Mouse (Mus musculus) intestine, embryonic 14.5 days (tissue): Measurements from ENCODE around the gene Flrt3. TPM values are rescaled to one million over a fixed set of nuclear protein-coding genes. Genes with fewer than 3 reads are reported as not detected.

ENCODE experiments used
- ATAC-seq: fragments of 200-750 bp; cut with Nextera tagmentation; replicated peaks from 2 replicates; pipeline ENCODE4 v1.8.0; 2017; ENCODE audit warnings: low read depth, moderate number of reproducible peaks, moderate TSS enrichment, moderate library complexity; ENCODE audit not compliant: low FRiP score, low TSS enrichment
- DNase-seq: peaks from one replicate; pipeline ENCODE4 v3.0.0-alpha.2; 2018; ENCODE audit warnings: low spot score
- H3K27ac ChIP-seq: fragments of 300-500 bp; sonication (generic); 2 replicates; pipeline ENCODE4 v1.5.1; 2014; ENCODE audit warnings: low read depth, mild to moderate bottlenecking, control low read depth
- H3K27me3 ChIP-seq: fragments of 300-500 bp; sonication (generic); replicated peaks from 2 replicates; pipeline ENCODE4 v1.6.1; 2014; ENCODE audit warnings: low read length, control low read depth; ENCODE audit not compliant: control insufficient read depth, insufficient read depth
- H3K36me3 ChIP-seq: fragments of 300-500 bp; sonication (generic); 2 replicates; pipeline ENCODE4 v1.6.1; 2014; ENCODE audit warnings: low read length, control low read depth; ENCODE audit not compliant: control insufficient read depth, insufficient read depth
- H3K4me1 ChIP-seq: fragments of 300-500 bp; sonication (generic); replicated peaks from 2 replicates; pipeline ENCODE4 v1.6.1; 2014; ENCODE audit warnings: low read length, control low read depth, mixed read lengths; ENCODE audit not compliant: control insufficient read depth, insufficient read depth
- H3K4me2 ChIP-seq: fragments of 300-500 bp; sonication (generic); 2 replicates; pipeline ENCODE4 v1.6.1; 2014; ENCODE audit warnings: low read length
- H3K4me3 ChIP-seq: fragments of 300-500 bp; sonication (generic); 2 replicates; pipeline ENCODE4 v1.5.1; 2014; ENCODE audit warnings: low read depth, low read length, control low read depth, mixed read lengths
- H3K9ac ChIP-seq: fragments of 300-500 bp; sonication (generic); 2 replicates; pipeline ENCODE4 v1.6.1; 2014; ENCODE audit warnings: mild to moderate bottlenecking, low read length
- H3K9me3 ChIP-seq: fragments of 300-500 bp; sonication (generic); 2 replicates; pipeline ENCODE4 v1.6.1; 2016; ENCODE audit warnings: low read length, control low read depth; ENCODE audit not compliant: control insufficient read depth
- WGBS: fragments of 180-500 bp; shearing (Covaris S2); extraction: QIAGEN DNeasy Blood & Tissue Kit; methylation state at CpG from one replicate; pipeline ENCODE4 v1.1.7; 2014; 5-methylcytosine and 5-hydroxymethylcytosine counted together
- polyA plus RNA-seq: library from polyadenylated mRNA; unstranded; fragments of >200 nt; fragmentation: Nextera tagmentation; extraction: Ambion mirVana; gene quantifications from 2 replicates; pipeline ENCODE4 v1.2.1, GENCODE M21; 2014

Gene Flrt3
- 34.3 and 36.3 TPM in 2 replicates for polyA plus RNA-seq

DNA sequence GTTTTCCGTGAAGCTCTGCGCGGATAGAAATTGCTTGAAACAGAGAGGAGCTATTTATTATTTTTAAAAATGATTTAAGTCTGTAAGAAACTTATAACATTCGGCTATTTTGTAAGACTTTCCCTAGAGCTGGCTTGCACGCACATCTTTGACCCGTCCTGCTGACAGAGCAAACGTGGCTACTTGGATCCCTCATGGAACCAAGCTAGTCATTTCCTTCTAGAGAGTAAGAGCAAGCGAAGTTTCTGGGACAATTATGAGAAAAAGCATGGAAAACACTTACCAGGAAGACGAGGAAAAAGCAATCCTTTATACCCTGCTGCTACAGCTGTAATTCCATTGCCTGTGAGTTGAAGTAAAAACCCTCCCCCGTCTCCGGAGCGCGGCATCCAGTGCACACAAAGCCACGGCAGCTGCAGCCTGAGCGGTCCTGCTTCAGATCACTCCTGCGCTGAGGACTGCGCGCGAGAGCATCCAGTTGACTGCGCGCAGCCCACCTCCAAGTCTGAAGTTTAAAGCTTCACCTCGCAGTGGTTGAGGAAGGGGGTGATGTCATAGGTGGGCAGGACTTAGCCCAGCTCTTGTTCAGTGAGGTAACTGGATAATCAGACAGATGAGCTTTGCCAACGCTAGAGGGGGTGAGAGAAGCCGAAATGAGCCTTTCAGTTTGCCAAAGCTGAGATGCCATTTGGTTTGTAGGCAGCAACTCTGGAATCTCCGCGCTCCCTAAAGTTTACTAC lies at the start of gene Flrt3:
TSS of gene Flrt3 (minus strand) at position 507 of the 740 bp plus-strand sequence.
- H3K27ac ChIP-seq: peak within 1 kb of the TSS; percentile 88
- WGBS: 2% methylated on average over 26 of the region's 26 CpGs
- H3K9me3 ChIP-seq: no peaks in the 10 kb centered on the region
- H3K4me3 ChIP-seq: peak within 1 kb of the TSS; percentile 77
- H3K27me3 ChIP-seq: no peaks in the 10 kb centered on the region
- H3K9ac ChIP-seq: peak within 1 kb of the TSS; percentile 83
- peak within 1 kb of the TSS; percentile 62 for H3K4me2 ChIP-seq
- no peaks in the 10 kb centered on the region for H3K36me3 ChIP-seq
- ATAC-seq (peak; percentile 97), DNase-seq (peak; percentile 88)
- H3K4me1 ChIP-seq: 0 out of 2 replicates have a peak, but pooled peaks cover 7% of the 10 kb centered on the region

DNA sequence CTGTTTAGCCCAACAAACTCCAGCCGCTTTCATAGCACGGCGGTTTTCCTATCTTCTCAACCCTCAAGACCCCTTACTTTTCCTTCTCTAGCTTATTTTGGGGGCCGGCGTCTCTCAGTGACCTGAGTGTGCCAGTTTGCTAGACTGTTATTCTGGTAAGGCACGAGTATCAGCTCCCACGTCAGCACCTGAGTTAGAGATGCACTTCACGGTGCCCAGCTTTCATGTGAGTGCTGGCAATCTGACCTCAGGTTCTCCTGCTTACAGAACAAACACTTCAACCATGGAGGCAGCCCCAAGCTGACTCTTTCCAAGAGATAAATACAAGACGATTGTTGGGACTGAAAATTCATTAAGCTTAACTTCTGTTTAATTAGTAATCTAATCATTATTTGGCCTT lies 46.1 kb upstream of the Flrt3 start:
- 78% methylated on average over 9 of the region's 9 CpGs for WGBS
- no peak overlapping the region for H3K4me2 ChIP-seq
- ATAC-seq (no peak), DNase-seq (no peak)
- H3K27ac ChIP-seq: no peak overlapping the region
- no peak overlapping the region for H3K4me3 ChIP-seq
- H3K9me3 ChIP-seq: no peaks in the 10 kb centered on the region
- no peaks in the 10 kb centered on the region for H3K27me3 ChIP-seq
- H3K4me1 ChIP-seq: no peaks in the 10 kb centered on the region
- H3K36me3 ChIP-seq: no peaks in the 10 kb centered on the region
- H3K9ac ChIP-seq: no peak overlapping the region

DNA sequence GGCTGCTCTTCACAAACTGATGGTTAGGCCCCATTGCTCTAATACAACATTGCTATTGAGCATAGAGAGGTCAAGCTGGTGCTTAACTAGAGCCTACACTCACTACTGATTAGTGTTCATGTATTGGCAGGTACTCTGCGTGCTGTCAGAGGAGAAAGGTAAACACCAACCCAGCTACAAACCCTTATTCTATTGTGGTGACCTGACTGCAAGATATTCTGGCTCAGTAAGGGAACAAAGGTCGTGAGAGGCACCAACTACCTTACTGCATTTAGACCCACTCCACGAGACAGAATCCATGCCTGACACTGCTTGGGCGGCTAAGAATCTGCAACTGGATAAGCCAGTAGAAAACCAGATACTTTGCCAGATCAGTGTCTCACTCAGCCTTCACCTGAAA lies 44.6 kb upstream of the Flrt3 start:
- Histone ChIP-seq H3K27me3 (no peaks in the 10 kb centered on the region), H3K9ac (no peak overlapping the region), H3K4me1 (no peaks in the 10 kb centered on the region), H3K9me3 (no peaks in the 10 kb centered on the region), H3K4me2 (no peak overlapping the region), H3K36me3 (no peaks in the 10 kb centered on the region), H3K27ac (no peak overlapping the region), H3K4me3 (no peak overlapping the region)
- WGBS: 70% methylated on average over 4 of the region's 4 CpGs
- no peak for ATAC-seq
- DNase-seq: no peak

DNA sequence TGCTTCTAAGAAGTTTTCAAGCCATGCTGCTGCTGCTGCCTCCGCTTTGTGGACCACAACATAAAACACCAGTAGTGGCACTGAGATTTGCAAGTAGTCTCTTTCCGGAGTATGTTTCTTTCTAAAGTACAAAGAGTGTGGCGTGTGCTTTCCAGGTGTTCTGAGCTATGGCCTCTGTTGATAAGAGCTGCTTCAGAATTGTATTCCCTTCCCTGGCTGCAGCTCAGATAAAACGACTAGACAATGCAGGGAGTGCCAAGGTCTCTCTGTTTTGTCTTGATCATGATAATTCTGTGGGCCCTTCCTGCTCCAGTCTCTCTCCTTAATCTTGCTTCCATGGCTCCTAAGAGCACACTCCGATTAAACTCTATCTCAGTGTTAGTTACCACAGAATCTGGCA lies 36.3 kb upstream of the Flrt3 start:
- 83% methylated on average over 5 of the region's 5 CpGs for WGBS
- ATAC-seq: no peak

DNA sequence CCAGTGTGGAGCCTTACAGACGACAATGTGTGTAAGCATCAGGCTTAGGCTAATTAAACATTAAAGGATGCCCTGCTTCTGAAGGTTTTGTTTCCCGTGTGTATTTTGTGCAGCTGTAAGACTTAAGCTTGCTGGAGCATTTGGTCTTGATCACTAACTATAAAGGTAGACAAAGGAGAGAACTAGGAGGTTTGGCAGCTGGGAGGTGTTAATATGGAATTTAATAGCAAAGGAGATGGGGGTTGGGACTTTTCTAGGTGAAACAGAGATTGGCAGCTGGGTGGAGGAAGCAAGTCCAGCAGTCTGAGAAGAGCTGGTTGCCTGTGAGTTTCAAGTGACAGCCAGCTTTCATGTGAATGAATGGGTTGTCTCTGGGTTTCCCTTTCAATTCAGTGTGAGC lies 34.0 kb upstream of the Flrt3 start:
- Histone ChIP-seq H3K4me3 (no peak overlapping the region), H3K4me2 (no peak overlapping the region), H3K9ac (no peak overlapping the region), H3K27me3 (no peaks in the 10 kb centered on the region), H3K9me3 (no peaks in the 10 kb centered on the region), H3K27ac (no peak overlapping the region), H3K4me1 (no peaks in the 10 kb centered on the region), H3K36me3 (no peaks in the 10 kb centered on the region)
- ATAC-seq (no peak), DNase-seq (no peak)
- 24% methylated on average over 2 of the region's 2 CpGs for WGBS

More for the DNA sequence above, 36.3 kb upstream of the Flrt3 start:
- no peaks in the 10 kb centered on the region for H3K27me3 ChIP-seq
- no peak overlapping the region for H3K27ac ChIP-seq
- H3K4me2 ChIP-seq: no peak overlapping the region
- no peak overlapping the region for H3K9ac ChIP-seq
- no peaks in the 10 kb centered on the region for H3K9me3 ChIP-seq
- H3K4me3 ChIP-seq: no peak overlapping the region
- DNase-seq: no peak
- H3K36me3 ChIP-seq: no peaks in the 10 kb centered on the region
- no peaks in the 10 kb centered on the region for H3K4me1 ChIP-seq

DNA sequence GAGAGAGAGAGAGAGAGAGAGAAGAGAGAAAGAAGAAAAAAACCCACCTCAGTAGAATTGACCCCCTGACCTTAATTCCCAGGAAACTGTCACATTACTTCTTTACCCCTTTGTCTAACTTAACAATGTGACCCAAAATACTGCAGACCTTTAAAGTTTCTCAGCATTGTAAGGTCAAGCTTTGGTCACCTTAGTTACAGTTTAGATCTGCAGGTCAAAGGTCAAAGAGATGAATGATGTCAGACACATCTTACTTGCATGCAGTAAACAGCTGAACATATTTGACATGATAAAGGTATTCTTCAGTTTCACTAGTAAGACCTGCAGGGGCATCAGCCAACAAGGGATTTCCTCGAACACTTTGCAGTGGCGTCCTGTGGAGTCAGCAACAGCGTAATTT lies 32.9 kb upstream of the Flrt3 start:
- WGBS: 32% methylated on average over 3 of the region's 3 CpGs
- no peaks in the 10 kb centered on the region for H3K27me3 ChIP-seq
- H3K27ac ChIP-seq: no peak overlapping the region
- no peak overlapping the region for H3K9ac ChIP-seq
- DNase-seq (no peak), ATAC-seq (no peak)
- H3K36me3 ChIP-seq: no peaks in the 10 kb centered on the region
- no peaks in the 10 kb centered on the region for H3K4me1 ChIP-seq
- no peak overlapping the region for H3K4me2 ChIP-seq
- H3K9me3 ChIP-seq: no peaks in the 10 kb centered on the region
- H3K4me3 ChIP-seq: no peak overlapping the region

DNA sequence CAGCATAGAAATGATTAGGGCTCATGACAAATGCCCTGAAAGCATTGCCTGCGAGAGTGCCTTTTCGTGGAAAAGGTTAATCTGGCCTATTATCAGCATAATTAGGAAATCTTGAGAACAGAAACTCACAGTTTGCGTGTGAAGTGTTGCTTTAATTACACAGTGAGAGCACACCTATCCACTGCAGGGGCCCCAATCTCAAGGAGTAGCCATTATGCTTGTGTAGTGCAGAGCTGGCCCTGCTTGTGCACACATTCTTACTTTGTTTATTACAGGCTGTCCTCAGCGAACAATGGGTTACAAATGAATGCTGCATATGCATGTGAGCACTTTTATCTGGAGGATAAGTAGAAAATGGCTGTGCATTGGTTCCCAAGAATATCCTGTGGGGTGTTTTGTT lies 32.1 kb upstream of the Flrt3 start:
- ATAC-seq: no peak
- no peaks in the 10 kb centered on the region for H3K27me3 ChIP-seq
- no peak overlapping the region for H3K27ac ChIP-seq
- H3K9ac ChIP-seq: no peak overlapping the region
- no peaks in the 10 kb centered on the region for H3K9me3 ChIP-seq
- H3K4me2 ChIP-seq: no peak overlapping the region
- DNase-seq: no peak
- no peak overlapping the region for H3K4me3 ChIP-seq
- H3K36me3 ChIP-seq: no peaks in the 10 kb centered on the region
- H3K4me1 ChIP-seq: no peaks in the 10 kb centered on the region
- 68% methylated on average over 4 of the region's 4 CpGs for WGBS

DNA sequence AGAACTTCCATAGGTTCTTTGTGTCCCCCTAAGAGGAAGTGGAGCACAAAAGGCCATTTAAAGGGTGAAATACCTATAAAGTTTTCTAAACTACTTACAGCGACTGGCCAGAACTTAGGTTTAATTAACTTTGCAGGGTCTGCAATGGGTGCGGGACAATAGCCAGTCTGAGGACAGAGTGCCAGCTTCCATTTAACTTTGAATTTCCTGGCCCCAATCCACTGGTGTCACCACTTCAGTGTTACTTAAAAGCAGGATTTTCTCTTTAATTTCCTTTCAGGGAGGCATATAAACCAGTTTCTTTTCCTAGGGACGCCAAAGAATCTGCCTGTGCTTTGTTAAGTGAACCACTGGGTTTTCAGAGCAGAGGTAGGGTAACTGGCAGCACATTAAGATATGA lies 27.3 kb upstream of the Flrt3 start:
- no peak for ATAC-seq
- no peaks in the 10 kb centered on the region for H3K27me3 ChIP-seq
- H3K4me1 ChIP-seq: no peaks in the 10 kb centered on the region
- no peaks in the 10 kb centered on the region for H3K36me3 ChIP-seq
- no peak overlapping the region for H3K27ac ChIP-seq
- no peak overlapping the region for H3K4me2 ChIP-seq
- no peak overlapping the region for H3K9ac ChIP-seq
- WGBS: 49% methylated on average over 3 of the region's 3 CpGs
- DNase-seq: no peak
- H3K9me3 ChIP-seq: no peaks in the 10 kb centered on the region
- H3K4me3 ChIP-seq: no peak overlapping the region

DNA sequence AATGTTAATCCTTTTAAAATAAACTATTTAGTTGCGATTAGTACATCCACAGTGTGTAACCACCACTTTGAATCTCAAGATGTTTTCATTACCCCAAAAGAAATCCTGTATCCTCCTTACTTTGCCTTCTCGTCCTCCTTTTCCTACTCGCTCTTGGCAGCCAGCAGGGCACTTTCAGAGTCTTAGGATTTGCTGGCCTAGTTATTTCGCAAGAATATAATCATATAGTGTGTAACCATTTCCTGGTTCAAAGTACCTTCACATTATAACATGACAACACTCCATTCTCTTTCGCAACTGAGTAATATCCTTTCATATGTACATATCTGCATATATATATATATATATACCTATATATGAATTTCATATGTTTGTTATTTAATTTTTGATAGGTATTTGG lies 22.6 kb upstream of the Flrt3 start:
- H3K4me2 ChIP-seq: no peak overlapping the region
- no peak overlapping the region for H3K27ac ChIP-seq
- no peaks in the 10 kb centered on the region for H3K27me3 ChIP-seq
- H3K9ac ChIP-seq: no peak overlapping the region
- ATAC-seq (no peak; the same call in 1 of the 2 replicates), DNase-seq (no peak)
- 84% methylated on average over 5 of the region's 5 CpGs for WGBS
- H3K4me3 ChIP-seq: no peak overlapping the region
- no peaks in the 10 kb centered on the region for H3K36me3 ChIP-seq
- H3K4me1 ChIP-seq: no peaks in the 10 kb centered on the region
- no peaks in the 10 kb centered on the region for H3K9me3 ChIP-seq
